In genomic region chr19:38316602-38317313, GRCm38 (mm10) we compare ENCODE assay signal across 14 mouse cellular contexts. TPM values are rescaled to one million over a fixed set of nuclear protein-coding genes. Genes with fewer than 3 reads are reported as not detected.
A peak's percentile ranks its signal among the peaks of the same experiment; 100 is the strongest.
DNase-seq lines count a peak whose midpoint lies in the region; ATAC-seq and TF ChIP-seq lines count a peak whose summit lies in the region.
"Had no signal": no experiment of that assay in that cellular context is flagged by ENCODE, and none has a peak within 500 bp of the region (broad histone marks: within the 10 kb centered on the region; RNA-seq: fewer than 3 reads in every experiment).

No protein-coding gene starts in this region.

- H3K4me2 ChIP-seq in liver, postnatal 0 days (ENCODE audit: low read depth, low read length) = no peak overlapping the region
- H3K4me2 ChIP-seq: hindbrain, embryonic 13.5 days had no signal

- DNase-seq in layer of hippocampus, adult 11-12 months (ENCODE audit: low spot score) = peak; percentile 47
- no peak for DNase-seq in layer of hippocampus, postnatal 25 days (ENCODE audit: extremely low spot score in 1 of 2, low spot score in 1 of 2)
- peak; percentile 48 to 61 for DNase-seq in cerebellum, adult 18-20 months
- DNase-seq in gastrocnemius, adult 2 months = peak; percentile 72
- peak; percentile 27 to 34 for DNase-seq in heart, postnatal 36 days
- no peak for DNase-seq in ovary, postnatal 14 days (ENCODE audit: low spot score)
- DNase-seq in liver, postnatal 0 days = no peak
- DNase-seq: kidney, adult 8-10 months had no signal

- no peak for ATAC-seq in liver, postnatal 0 days
- ATAC-seq: activated CD4-positive, CD25-positive, alpha-beta regulatory T cell, adult 4 months had no signal

- H3K36me3 ChIP-seq in liver, postnatal 0 days (replicated peaks; ENCODE audit: insufficient read depth, low read length) = no peaks in the 10 kb centered on the region
- H3K36me3 ChIP-seq: hindbrain, embryonic 13.5 days; limb, embryonic 10.5 days had no signal

- no peak for TF ChIP-seq EP300 in liver, postnatal 0 days (IDR thresholded peaks at IDR 0.05; ENCODE audit: low read depth)

- H3K27me3 ChIP-seq in liver, postnatal 0 days (ENCODE audit: insufficient read depth, low read length) = no peaks in the 10 kb centered on the region
- H3K27me3 ChIP-seq: hindbrain, embryonic 13.5 days had no signal

- H3K27ac ChIP-seq in gastrocnemius, adult 2 months = peak overlapping the region; percentile 64
- H3K27ac ChIP-seq in liver, postnatal 0 days (ENCODE audit: low read depth) = no peak overlapping the region
- H3K27ac ChIP-seq: hindbrain, embryonic 13.5 days; limb, embryonic 10.5 days; liver, embryonic 14.5 days; macrophage had no signal

- TF ChIP-seq CTCF in gastrocnemius, adult 2 months (IDR thresholded peaks at IDR 0.05) = no peak
- no peak for TF ChIP-seq CTCF in liver, postnatal 0 days (IDR thresholded peaks at IDR 0.05; ENCODE audit: low read depth)

- H3K9ac ChIP-seq in liver, postnatal 0 days (replicated peaks) = no peak overlapping the region
- H3K9ac ChIP-seq: hindbrain, embryonic 13.5 days; liver, embryonic 14.5 days had no signal

- no peak overlapping the region for H3K4me3 ChIP-seq in gastrocnemius, adult 2 months
- no peak overlapping the region for H3K4me3 ChIP-seq in liver, postnatal 0 days (ENCODE audit: low read depth, low read length)
- H3K4me3 ChIP-seq: hindbrain, embryonic 13.5 days; limb, embryonic 10.5 days had no signal

- WGBS in liver, postnatal 0 days (ENCODE audit: insufficient replicate concordance) = 68% methylated on average over 6 of the region's 6 CpGs

- H3K9me3 ChIP-seq in liver, postnatal 0 days (ENCODE audit: low read length) = no peaks in the 10 kb centered on the region
- H3K9me3 ChIP-seq: hindbrain, embryonic 13.5 days; limb, embryonic 10.5 days had no signal

- H3K4me1 ChIP-seq in liver, postnatal 0 days (ENCODE audit: insufficient read depth) = no peaks in the 10 kb centered on the region
- H3K4me1 ChIP-seq: hindbrain, embryonic 13.5 days; limb, embryonic 10.5 days had no signal

- intact Hi-C loops in gastrocnemius, adult 2 months (cut with DNase I) = loop anchor here (5.0 kb wide), 1 partner anchor 34 kb away; no protein-coding TSS in a partner anchor
- intact Hi-C loops in heart, postnatal 36 days (cut with DNase I) = no loop called here

RNA-seq across cellular contexts. Expression of gene Lgi1, which starts 52.4 kb away (rescaled TPM):
- 100 to 1,000 TPM; 181 to 207 TPM for total RNA-seq in layer of hippocampus, postnatal 25 days (2021)
- total RNA-seq in gastrocnemius, adult 2 months (2021) = 10 to 100 TPM in 1 of 2 experiments, 1 to 10 TPM in 1; 1.7 to 12.1 TPM
- total RNA-seq in heart, postnatal 36 days (2021) = 1 to 10 TPM; 2.9 to 7.3 TPM
- 0.12 TPM in 1 of 2 replicates, not detected in the other for polyA plus RNA-seq in liver, postnatal 0 days (2015; fragmentation: Nextera tagmentation; extraction: Ambion mirVana)
- total RNA-seq: MEL had no signal
- polyA plus RNA-seq: activated CD4-positive, CD25-positive, alpha-beta regulatory T cell, adult 4 months; macrophage had no signal

Comparison
In these comparisons a context has a peak if more than half of its experiments do, and no peak if none do; other contexts are left out.
1. DNase-seq: peak in layer of hippocampus, adult 11-12 months (single experiment), cerebellum, adult 18-20 months (2 of 2), gastrocnemius, adult 2 months (single experiment) and heart, postnatal 36 days (2 of 2); none in layer of hippocampus, postnatal 25 days (0 of 2), ovary, postnatal 14 days (single experiment) and liver, postnatal 0 days (single experiment).
2. RNA of gene Lgi1, which starts 52.4 kb away (total RNA-seq): 181 to 207 TPM in layer of hippocampus, postnatal 25 days; 1.7 to 12.1 TPM in gastrocnemius, adult 2 months and 2.9 to 7.3 TPM in heart, postnatal 36 days; every median in the first group is over 10 times any median in the second.